Mouse (Mus musculus) thymus, postnatal 25 days (tissue): ENCODE results near the gene Vps9d1.
A peak's percentile ranks its signal among the peaks of the same experiment; 100 is the strongest.
"Not testable (repeated sequence)": the region's sequence is repeated elsewhere in the genome, so short reads cannot be mapped to it uniquely, and the experiment has no call there.

Experiments used
- DNase-seq: peaks from one replicate; pipeline ENCODE4 v3.0.0; 2022

Vps9d1 gene

DNA sequence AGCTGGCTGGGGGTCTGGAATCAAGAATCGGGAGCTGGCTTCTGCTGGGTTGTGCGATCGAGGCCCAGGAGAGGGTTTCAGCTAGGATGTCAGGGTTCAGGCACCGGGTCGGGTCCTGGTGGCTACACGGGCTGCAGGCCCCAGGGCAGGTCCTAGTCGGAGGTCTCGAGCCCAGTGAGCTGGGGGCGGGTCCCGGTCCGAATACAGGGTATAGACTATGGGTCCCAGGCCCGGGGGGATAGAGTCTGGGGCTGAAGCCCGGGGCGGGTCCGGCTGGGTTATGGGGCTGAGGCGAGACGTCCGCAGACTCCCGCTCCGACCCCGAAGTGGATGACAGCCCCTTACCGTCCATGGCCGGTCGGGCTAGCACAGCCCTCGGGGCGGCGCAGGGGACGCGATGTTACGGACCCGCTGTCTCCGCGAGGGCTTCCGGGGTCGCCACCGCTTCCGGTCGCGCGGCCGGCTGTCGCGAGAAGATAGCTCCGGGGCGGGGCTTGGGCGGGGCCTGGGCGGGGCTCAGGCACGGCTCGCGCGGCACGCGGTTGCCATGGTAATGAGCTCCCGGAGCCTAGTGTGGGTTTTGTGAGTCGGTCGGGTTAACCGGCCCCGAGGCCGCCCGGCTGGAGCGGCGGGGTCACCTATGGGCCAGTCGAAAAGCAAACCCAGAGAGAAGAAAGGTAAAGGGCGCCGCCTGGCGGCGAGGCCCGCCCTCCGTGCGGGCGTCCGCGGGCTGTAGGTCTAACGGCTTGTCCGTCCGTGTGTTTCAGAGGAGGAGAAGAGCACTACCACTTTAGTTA is 41.6 kb downstream of the Vps9d1 start, which contains the start of the genes Chmp1a and Spata33:
TSS of gene Chmp1a (minus strand) at position 443 of the 797 bp plus-strand sequence.
TSS of gene Spata33 (plus strand) at position 512 of the 797 bp plus-strand sequence.
- peak; percentile 86 for DNase-seq

- DNase-seq, result no peak
Observed at GRCm38 (mm10) chr8:123211876-123212275, 42.3 kb downstream of the Vps9d1 start.

DNA sequence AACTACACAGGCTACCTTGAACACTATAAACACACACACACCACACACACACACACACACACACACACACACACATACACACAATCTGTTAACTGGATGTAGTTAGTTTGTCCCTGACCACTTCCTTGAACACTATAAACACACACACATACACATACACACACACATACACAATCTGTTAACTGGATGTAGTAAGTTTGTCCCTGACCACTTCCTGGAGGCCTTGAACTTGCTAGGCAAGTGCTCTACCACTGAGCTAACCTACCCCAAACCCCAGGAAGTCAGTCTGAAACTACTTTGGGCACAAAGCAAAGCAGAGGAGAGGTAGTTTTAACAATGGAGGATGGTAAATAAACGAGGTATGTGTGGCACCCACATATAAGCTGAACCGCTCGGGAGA is 50.6 kb downstream of the Vps9d1 start:
- no peak for DNase-seq

- DNase-seq, result peak; percentile 66
Observed at GRCm38 (mm10) chr8:123202288-123202687, 51.9 kb downstream of the Vps9d1 start.

DNA sequence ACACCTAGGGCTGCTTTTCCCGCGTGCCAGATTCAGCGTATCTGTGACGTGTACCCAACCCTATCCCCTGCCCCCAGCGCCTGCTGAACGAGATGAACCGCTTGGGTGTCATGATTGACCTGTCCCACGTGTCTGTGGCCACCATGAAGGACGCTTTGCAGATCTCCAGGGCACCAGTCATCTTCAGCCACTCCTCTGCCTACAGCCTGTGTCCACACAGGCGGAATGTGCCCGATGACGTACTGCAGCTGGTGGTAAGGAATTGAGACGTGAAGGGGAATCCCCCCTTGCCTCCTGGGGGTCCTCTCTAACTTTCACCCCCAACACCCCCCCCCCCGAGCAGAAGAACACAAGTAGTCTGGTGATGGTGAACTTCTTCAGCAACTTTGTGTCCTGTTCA is 54.3 kb downstream of the Vps9d1 start:
- DNase-seq, result no peak

DNA sequence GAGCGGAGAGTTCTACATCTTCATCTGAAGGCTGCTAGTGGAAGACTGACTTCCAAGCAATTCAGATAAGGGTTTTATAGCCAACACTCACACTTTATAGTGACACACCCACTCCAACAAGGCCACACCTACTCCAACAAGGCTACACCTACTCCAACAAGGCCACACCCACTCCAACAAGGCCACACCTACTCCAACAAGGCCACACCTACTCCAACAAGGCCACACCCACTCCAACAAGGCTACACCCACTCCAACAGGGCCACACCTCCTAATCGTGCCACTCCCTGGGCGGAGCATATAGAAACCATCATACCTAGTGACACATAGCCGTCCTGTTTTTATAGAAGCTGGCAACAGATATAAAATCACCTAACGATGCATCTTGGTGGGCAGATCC is 57.1 kb downstream of the Vps9d1 start:
- DNase-seq, result not testable (repeated sequence)

- DNase-seq, result no peak
Observed at GRCm38 (mm10) chr8:123193771-123194170, 60.4 kb downstream of the Vps9d1 start.
